Mouse (Mus musculus) heart, adult 9 months (tissue): ENCODE measurements around the gene Cdkn1a.
"Not testable (repeated sequence)": the region's sequence is repeated elsewhere in the genome, so short reads cannot be mapped to it uniquely, and the experiment has no call there.

Source experiments
- DNase-seq, 2 experiments: peaks; one replicate each; pipeline ENCODE4 v3.0.0; 2022; ENCODE audit warnings: low spot score in 2 of 2

Cdkn1a gene

DNA sequence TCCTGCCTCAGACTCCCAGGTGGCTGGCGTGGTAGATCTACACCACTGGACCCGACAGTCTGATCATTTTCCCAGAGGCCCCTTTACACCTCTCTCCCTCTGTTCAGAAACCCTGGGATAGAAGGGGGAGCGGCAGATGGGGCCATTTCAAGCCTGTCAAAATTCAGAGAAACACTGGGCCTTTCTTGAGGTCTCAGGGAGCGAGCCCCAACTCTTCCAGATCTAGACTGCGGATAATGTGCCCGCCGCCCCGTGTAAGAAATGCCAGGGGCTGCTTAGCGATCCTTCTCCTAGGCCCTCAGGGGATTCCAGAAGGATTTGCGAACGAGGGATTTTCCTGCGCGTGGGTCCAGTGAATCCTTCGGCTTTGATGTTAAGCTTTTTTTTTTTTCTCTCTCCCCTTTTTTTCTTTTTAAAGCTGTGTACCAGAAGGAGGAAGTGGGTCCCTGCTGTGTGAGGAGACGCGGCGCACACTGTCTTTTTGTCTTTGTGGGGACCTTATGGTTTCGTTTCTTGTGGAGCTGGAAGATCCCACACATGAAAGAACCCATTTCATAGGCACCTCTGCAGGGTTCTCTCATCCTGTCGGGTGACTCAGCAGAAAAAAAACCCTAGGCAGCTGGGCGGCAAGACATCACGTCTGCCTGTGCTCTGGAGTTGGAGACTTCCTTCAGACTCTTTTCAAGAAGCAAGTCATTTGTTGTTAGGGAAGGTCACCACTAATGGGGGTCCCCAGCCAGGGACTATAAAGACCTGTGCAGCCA lies 9.0 kb upstream of the Cdkn1a start:
- DNase-seq, result no peak

DNA sequence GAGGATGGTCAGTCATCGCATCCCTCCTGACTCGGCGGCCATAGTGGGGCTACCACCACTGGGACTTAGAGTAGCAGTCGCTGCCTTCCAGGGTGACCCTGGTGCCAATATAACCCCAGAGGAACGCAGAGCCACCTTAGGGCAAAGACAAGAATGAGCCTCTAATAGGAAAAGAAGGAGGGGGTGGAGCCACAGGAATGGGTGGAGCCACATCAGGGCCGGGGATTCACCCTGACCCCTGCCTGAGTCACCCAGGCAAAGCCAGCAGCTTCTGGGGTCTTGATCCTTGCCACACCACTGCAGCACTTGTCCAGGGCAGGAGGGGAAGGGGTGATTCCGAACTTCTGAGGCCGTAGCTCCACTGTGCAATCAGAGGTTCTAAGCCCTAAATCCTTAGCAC lies 7.2 kb upstream of the Cdkn1a start:
- no peak for DNase-seq

DNA sequence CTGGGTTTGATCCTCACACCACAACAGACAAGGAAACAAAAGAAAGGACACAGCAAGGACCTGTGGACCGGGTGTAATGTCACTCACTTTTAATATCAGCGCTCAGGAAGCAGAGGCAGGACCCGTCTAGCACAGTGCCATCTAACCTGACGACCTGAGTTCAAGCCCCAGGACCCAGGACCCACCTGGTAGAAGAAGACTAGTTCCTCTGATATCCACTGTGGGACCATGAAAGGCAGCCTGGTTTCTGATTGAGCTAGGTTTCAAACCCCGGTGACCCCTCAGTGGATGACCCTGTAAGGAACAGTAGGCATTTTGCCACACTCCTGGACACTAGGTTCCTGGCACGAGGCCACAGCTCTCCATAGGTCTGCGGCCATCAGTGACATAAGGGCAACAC lies 6.1 kb upstream of the Cdkn1a start:
- no peak for DNase-seq

DNA sequence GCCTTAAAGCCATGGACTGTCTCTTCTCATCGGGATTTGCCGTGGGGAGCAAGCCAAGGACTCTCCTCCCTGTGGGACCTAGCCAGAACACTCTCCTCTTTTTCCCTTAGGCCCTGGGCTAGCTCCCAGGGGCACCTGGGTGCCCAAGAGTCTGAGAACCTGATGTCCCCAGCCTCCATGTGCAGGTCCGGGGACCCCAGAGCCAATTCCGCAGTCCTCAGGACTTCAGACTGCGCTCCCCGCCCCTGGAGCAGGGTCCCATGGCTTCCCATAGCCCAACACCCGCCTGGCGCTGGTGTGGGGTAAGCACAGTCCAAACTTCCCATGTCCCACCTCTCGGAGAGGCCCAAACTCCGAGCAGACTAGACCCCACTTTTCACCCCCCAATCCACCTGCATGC lies 5.5 kb upstream of the Cdkn1a start:
- no peak for DNase-seq

DNA sequence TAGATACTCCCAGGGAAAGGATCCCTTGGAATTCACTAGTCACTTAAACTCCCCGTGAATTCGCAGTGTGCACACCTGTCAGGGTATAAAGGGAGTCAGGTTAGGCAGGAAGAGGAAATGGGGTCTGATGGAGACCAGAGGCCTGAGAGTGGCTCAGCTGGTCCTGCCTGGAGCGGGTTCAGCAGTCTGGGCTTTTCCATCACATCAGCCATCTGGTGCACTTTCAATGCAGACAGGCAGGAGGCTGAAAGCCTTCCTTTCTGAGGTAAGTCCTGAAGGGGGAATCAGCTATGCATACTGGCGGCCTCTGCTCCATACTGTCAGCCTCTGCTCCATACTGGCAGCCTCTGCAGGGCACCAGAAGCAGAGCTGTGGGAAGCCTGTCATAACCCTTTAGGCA lies 3.9 kb upstream of the Cdkn1a start:
- DNase-seq, result no peak

DNA sequence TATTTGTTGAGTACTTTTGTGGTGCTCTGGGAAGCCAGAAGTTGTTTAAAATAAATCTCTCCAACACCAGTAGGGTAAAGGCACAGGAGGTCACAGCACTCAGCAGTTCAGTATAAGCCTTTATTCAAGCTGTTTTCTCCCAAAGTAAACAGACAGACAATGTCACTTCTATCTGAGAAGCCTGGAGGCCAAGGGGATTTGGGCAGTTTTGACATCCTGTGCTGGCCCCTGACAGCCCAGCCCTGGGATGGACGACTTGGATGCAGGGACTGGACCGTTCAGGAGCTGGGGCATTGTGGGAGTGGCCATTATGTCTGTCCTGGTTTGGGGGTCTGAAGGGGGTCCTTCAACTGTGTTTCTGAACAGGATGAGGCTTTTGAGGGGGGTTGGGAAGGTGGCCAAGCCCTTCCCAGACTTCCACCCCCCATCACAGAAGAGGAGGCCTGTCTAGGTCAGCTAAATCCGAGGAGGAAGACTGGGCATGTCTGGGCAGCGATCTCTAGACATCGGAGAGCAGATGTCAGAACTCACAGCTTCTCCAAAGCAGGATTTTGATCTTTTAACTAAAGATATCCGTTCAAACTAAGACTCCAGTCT lies 670 bp downstream of the Cdkn1a start:
- no peak for DNase-seq

DNA sequence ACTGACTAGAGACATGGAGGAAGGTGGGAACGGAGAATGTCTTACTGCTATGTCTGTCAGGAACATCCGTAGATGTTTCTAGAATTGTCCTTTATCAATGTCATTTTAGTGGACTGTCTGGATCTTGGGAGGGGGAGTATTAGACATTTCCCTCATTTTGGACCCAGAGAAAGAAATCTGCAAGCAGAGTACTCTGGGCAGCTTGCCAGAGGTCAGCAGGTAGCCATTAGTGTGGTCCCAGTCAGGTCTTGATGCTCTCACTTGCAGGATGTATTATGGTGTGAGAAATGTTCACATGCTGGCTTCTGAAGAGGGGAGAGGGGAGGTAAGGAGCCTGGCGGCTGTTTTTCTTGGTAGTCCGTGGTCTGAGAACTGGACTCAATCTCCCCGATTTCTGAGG lies 1.7 kb downstream of the Cdkn1a start:
- no peak for DNase-seq

DNA sequence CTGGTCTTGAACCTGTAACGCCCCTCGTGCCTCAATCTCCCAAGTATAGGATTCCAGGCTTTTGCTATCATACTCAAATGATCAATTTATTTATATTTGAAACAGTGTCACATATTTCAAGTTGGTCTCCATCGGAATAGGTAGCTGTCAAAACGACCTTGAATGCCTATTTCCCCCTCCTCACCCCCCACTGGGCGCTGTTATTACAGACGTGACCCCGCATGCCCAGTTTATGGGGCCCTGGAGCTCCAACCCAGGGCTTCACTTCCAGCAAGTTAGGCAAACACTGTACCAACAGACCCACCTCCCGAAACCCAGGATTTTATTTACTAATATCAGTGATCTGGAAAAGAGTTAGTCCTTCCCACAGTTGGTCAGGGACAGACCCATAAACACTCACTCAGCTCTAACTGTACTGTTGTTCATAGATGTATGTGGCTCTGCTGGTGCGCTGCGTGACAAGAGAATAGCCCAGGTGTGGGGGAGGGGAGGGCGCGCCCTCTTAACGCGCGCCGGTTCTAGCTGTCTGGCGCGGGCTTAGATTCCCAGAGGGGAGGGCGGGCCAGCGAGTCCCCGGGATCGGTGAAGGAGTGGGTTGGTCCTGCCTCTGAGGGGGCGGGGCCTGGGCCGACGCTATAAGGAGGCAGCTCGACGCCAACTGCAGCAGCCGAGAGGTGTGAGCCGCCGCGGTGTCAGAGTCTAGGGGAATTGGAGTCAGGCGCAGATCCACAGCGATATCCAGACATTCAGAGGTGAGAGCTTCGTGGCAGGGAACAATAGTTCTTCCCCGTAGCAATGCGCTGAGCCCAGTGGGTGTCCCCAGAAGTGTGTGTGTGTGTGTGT lies 2.6 kb downstream of the Cdkn1a start:
- peak; percentile 86 to 91 for DNase-seq

DNA sequence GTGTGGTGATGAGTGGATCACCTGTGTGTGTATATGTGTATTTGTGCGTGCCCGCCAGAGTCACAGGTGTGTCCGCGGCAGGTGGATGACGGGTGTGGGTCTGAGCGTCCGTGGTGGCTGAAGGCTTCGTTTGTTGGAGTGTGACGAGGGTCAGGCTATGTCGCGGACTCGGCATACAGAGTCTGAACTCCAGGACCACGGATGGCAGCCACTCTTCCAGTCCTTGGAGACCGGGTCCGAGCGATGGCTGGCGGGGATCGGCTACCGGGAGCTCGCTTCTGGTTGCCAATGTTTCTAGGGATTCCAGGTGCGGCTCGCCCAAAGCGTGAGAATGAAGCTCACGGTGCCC lies 3.2 kb downstream of the Cdkn1a start:
- peak in 1 of 2 experiments; percentile 38 for DNase-seq

DNA sequence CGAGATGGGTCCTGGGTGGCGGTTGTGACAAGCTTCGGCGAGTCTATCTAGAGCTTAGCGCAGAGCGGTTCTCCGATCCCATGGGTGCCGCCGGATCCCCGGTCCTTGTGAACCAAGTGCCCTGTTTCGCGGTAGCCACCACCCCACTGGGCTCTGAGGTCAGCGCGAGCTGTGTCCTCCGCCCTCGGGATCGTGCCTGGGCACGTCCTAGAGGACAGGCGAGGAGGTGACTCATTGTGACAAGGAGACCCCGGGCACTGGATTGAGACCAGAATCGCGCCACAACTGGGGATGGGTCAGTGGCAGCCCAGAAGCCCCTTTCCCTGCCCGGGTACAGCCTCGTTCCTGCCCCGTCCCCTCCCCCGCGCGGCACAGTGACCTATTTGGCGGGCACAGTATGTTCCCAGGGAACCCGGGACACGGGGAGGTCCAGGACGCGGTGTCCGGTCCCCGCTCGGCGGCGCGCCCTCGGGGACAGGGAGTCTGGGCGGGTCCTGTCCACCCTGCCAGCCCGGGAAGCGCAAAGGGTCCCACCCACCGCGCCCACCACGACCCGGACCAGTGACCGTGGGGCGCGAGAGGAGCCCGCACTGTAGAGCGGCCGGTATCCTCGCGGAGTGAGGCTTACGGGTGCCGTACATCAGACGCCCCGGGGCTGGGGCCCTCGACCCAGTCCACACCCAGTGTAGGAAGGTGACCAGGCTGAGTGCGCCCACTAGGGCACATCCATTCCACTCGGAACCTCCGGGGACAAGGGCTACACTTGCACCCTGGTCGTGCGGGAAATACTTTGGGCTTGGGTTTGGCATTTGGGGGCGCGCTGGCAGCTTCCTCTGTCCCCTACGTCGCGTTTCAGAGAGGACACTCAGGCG lies 3.8 kb downstream of the Cdkn1a start:
- DNase-seq, result peak; percentile 89 to 91

DNA sequence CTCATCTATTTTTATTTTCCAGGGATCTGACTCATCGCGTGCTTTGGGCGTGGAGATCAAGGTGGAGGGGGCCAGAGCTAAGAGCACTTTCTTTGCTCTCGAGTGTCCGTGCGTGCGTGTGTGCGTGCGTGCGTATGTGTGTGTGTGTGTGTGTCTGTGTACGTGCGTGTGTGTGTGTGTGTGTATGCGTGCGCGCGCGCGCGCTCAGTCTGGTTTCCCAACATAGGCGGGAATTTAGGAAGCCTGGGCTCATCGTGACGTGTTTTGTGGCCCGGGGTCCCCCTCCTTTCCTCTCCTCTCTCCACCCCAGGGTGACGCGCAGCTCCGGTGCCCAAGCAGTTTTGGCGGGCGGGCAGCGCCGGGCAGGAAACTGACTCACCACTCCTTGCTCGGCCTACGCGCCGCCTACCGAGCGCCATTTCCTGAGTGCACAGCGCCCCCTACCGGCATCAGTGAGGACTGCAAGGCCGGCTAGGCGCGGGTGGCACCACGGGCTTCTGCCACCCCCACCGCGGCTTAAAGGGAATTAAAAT lies 4.5 kb downstream of the Cdkn1a start:
- DNase-seq, result peak; percentile 96 to 97

DNA sequence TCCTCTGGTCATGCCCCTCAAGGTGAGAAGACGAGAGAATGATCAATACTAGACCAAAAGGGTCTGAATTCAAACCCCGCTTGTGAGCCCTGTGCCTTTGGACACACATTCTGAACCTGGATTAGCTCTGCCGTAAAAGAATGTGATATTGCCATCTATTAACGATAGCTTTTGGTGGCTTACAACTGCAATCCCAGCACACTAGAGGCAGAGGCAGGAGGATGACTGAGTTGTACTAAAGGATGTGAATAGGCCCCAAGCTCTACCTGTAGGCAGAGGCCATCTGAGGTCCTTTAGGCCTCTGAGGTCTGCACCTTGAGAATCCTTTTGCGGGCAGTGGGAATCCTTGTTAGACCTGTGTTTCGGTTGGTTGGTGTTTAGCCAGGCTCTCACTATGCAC lies 5.5 kb downstream of the Cdkn1a start:
- DNase-seq, result no peak

DNA sequence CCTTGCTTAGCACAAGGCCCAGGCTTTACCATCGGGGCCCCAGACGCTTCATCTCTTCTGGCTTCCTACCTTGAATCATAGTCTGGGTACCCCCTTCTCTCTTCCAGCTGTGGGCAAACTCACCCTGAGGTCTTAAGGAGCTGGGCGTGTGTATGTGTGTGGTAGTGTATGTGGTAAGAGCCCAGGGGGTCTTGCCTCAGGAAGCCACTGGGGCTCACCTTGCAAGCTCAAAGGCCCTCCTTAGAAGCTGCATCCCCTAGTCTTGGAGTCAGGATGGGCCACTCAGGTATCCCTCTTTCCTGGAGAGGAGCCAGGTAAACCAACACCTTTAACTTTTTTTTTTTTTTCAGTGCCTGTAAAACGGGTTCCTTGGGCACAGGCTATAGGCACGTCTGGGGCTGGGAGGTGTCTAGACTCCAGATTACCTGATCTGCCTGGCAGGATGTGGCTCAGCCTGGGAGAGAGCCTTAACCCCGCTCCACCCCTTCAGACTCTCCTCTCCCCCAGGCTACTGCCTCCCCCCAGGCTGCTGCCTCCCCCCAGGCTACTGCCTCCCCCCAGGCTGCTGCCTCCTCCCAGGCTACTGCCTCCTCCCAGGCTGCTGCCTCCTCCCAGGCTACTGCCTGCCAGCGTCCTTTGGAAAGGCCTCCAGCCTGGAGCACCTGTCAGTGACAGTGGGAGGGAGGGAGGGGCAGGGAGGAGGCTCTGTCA lies 6.2 kb downstream of the Cdkn1a start:
- DNase-seq, result peak in 1 of 2 experiments; percentile 0

DNA sequence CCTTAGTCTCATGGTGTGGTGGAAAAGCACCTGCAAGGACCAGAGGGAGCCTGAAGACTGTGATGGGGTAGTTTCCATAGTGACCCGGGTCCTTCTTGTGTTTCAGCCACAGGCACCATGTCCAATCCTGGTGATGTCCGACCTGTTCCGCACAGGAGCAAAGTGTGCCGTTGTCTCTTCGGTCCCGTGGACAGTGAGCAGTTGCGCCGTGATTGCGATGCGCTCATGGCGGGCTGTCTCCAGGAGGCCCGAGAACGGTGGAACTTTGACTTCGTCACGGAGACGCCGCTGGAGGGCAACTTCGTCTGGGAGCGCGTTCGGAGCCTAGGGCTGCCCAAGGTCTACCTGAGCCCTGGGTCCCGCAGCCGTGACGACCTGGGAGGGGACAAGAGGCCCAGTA lies 7.5 kb downstream of the Cdkn1a start:
- no peak for DNase-seq

DNA sequence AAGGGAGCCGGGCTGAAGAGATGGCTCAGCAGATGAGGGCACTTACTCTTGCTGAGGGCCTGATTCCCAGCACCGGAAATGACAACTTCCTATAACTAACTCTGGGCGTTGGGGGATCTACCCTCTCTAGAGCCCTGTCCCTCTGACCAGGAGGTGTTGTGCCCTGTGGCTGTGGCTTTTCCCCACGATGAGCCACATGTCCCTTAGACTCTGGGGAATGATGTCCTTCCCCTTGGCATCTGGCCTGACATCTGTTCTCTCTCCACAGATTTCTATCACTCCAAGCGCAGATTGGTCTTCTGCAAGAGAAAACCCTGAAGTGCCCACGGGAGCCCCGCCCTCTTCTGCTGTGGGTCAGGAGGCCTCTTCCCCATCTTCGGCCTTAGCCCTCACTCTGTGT lies 8.3 kb downstream of the Cdkn1a start:
- no peak for DNase-seq

DNA sequence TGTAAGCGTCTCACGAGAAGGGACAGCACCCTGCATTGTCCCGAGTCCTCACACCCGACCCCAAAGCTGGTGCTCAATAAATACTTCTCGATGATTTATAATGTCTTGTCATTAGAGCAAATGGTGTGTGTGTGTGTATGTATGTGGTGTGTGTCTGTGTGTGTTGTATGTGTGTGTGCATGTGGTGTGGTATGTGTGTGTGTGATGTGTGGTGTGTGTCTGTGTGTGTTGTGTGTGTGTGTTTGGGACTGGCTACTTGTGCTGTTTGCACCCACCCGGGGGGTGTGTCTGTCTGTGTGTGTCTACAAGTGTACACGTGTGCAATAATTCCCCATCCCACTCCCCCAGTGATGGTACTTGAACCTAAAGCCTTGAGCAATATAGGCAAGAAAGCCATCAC lies 9.9 kb downstream of the Cdkn1a start:
- no peak for DNase-seq

DNA sequence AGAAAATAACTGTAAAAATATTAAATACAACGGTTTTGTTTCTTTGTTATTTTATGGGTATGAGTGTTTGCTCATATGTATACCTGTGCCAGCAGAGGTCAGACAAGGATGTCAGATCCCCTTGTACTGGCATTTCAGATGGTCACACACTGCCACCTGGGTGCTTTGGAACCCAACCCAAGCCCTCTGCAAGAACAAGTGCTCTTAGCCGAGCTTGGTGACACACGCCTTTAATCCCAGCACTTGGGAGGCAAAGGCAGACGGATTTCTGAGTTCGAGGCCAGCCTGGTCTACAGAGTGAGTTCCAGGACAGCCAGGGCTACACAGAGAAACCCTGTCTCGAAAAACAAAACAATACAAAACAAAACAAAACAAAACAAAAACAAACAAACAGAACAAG lies 19.6 kb downstream of the Cdkn1a start:
- DNase-seq, result not testable (repeated sequence)

DNA sequence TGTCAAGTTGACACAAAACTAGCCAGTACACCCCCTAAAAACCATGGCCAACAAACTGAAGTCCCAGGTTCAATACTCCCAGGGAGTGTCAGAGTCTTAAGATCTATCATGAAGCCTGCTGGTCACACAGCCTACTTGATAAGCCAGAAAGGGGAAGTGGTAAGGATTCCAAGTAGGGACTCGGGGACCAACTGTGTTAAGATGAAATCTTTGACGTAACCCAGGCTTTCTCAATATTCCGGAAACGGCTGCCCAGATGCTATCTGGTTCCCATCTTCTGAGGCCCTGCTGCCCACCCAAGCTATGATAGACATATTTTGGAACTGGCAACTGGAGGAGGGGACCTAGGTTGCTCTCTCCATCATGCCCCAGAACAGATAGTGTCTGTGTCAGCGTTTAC lies 20.6 kb downstream of the Cdkn1a start:
- DNase-seq, result no peak

DNA sequence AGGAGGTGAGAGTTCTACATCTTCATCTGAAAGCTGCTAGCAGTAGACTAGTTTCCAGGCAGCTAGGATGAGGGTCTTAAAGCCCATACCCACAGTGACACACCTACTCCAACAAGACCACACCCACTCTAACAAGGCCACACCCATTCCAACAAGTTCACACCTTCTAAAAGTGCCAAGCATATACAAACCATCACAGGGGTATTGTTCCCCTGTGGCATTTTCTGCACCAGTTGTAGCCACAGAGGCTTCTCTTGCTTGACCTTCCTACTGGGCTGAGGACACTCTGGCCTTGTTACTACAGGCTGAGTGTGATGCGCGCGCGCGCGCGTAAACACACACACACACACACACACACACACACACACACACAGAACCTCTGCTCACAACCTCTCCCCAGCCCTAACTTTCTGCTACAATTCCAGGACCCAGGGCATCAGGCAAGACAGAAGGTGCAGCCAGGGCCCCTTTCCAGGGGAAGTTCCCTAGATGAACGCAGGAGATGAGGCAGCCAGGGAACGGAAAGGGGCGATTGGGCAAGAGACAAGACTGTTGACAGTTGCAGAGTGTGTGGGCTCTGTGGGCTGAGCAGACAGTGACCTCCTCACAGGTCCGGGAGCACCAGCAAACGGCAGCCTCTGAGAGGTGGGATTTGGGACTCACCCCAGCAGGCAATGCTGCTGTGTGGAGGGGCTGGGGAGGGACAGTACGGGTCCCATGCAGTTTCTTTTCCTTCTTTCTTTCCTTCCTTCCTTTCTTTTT lies 23.0 kb downstream of the Cdkn1a start, which contains the start of gene Rab44:
Rab44 (plus strand) TSS at position 555 of the 762 bp plus-strand sequence.
- no peak for DNase-seq

DNA sequence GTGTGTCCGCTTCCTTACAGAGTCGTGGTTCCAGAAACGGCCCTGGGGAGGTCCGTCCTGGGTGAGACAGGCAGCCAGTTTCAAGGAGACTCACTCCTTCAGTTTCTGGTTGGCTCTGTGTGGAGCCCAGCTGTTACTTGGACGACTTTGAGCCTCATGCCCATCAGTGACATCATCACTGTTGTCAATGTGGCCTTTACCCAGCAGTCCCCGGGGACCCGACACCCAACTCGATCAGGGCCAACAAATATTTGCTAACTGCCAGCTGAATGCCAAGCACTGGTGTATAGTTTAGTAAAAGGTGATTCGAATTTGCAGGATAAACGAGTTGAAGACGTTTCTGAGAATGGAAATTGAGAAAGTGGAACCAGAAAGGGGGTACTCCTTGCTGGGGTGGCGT lies 25.2 kb downstream of the Cdkn1a start:
- DNase-seq, result no peak
